ENCODE assay signal across 10 mouse cellular contexts in the genomic region with DNA sequence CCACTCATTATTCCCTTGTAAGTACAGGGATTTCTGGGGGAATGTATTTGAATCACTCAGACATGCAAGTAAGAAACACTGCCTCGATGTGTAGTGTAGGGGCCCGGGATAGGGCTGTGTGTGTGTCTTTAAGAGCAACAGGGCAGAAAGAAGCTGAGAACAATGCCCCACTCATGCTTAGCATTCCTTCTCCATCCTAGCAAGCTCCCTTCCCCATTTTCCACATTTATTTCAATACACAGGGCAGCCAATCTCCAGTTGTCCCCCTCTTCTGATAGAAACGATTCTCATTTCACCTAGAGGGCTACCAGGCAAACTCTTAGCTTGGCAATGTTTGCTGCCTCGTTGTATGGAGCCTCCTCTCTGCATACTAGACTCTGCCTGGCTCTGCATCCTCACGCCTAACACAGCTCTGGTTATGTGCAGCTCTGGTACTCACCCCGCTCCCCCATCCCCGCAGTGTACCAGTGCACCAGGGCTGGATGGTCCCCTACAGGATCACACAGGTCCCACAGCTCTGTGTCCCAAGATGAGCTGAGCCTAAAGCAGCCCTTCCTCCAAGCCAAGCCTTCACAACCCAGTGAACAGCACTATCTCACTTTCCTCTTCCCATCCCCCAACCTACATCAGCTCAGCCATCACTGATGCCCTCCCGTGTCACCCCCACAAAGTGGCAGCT. TPM values are rescaled to one million over a fixed set of nuclear protein-coding genes. Genes with fewer than 3 reads are reported as not detected.
A peak's percentile ranks its signal among the peaks of the same experiment; 100 is the strongest.
DNase-seq lines count a peak whose midpoint lies in the region; ATAC-seq and TF ChIP-seq lines count a peak whose summit lies in the region.
"Had no signal": no experiment of that assay in that cellular context is flagged by ENCODE, and none has a peak within 500 bp of the region (broad histone marks: within the 10 kb centered on the region; RNA-seq: fewer than 3 reads in every experiment).

No protein-coding gene starts in this region.

- peak; percentile 11 for DNase-seq in liver, postnatal 0 days
- DNase-seq in spleen, postnatal 4 days (ENCODE audit: low spot score in 2 of 2) = no peak
- DNase-seq in lung, adult 2 months = no peak
- DNase-seq in right cerebral cortex, adult 2 months (ENCODE audit: low spot score in 2 of 2) = no peak
- DNase-seq: kidney, postnatal 25 days had no signal

- no peaks in the 10 kb centered on the region for H3K9me3 ChIP-seq in liver, postnatal 0 days (ENCODE audit: low read length)
- H3K9me3 ChIP-seq in liver, embryonic 12.5 days (replicated peaks) = no peaks in the 10 kb centered on the region
- no peaks in the 10 kb centered on the region for H3K9me3 ChIP-seq in embryonic facial prominence, embryonic 12.5 days
- H3K9me3 ChIP-seq in hindbrain, embryonic 15.5 days = no peaks in the 10 kb centered on the region
- H3K9me3 ChIP-seq in neural tube, embryonic 14.5 days (ENCODE audit: control insufficient read depth, low read length) = no peaks in the 10 kb centered on the region

- no peaks in the 10 kb centered on the region for H3K36me3 ChIP-seq in liver, postnatal 0 days (replicated peaks; ENCODE audit: insufficient read depth, low read length)
- peaks cover 30% of the 10 kb centered on the region for H3K36me3 ChIP-seq in liver, embryonic 12.5 days
- no peaks in the 10 kb centered on the region for H3K36me3 ChIP-seq in embryonic facial prominence, embryonic 12.5 days
- H3K36me3 ChIP-seq in hindbrain, embryonic 15.5 days = no peaks in the 10 kb centered on the region
- H3K36me3 ChIP-seq in neural tube, embryonic 14.5 days (ENCODE audit: control insufficient read depth, insufficient read depth, low read length) = no peaks in the 10 kb centered on the region

- no peak overlapping the region for H3K9ac ChIP-seq in liver, postnatal 0 days (replicated peaks)
- H3K9ac ChIP-seq in liver, embryonic 12.5 days = no peak overlapping the region
- no peak overlapping the region for H3K9ac ChIP-seq in embryonic facial prominence, embryonic 12.5 days
- H3K9ac ChIP-seq in hindbrain, embryonic 15.5 days = no peak overlapping the region
- H3K9ac ChIP-seq in neural tube, embryonic 14.5 days (replicated peaks; ENCODE audit: low read depth, low read length) = no peak overlapping the region
- H3K9ac ChIP-seq: liver, embryonic 14.5 days had no signal

- H3K27ac ChIP-seq in liver, postnatal 0 days (ENCODE audit: low read depth) = no peak overlapping the region
- H3K27ac ChIP-seq in liver, embryonic 12.5 days = no peak overlapping the region
- H3K27ac ChIP-seq in embryonic facial prominence, embryonic 12.5 days = peak overlapping the region; percentile 36; the same call in 1 of the 2 replicates
- no peak overlapping the region for H3K27ac ChIP-seq in hindbrain, embryonic 15.5 days (replicated peaks)
- no peak overlapping the region for H3K27ac ChIP-seq in neural tube, embryonic 14.5 days (ENCODE audit: low read depth, low read length)
- H3K27ac ChIP-seq: liver, embryonic 14.5 days had no signal

- H3K27me3 ChIP-seq in liver, postnatal 0 days (ENCODE audit: insufficient read depth, low read length) = no peaks in the 10 kb centered on the region
- no peaks in the 10 kb centered on the region for H3K27me3 ChIP-seq in liver, embryonic 12.5 days (replicated peaks)
- no peaks in the 10 kb centered on the region for H3K27me3 ChIP-seq in embryonic facial prominence, embryonic 12.5 days
- H3K27me3 ChIP-seq in hindbrain, embryonic 15.5 days = no peaks in the 10 kb centered on the region
- H3K27me3 ChIP-seq in neural tube, embryonic 14.5 days (ENCODE audit: control insufficient read depth, insufficient read depth, low read length) = no peaks in the 10 kb centered on the region

- TF ChIP-seq CTCF in liver, postnatal 0 days (IDR thresholded peaks at IDR 0.05; ENCODE audit: low read depth) = no peak
- TF ChIP-seq CTCF in lung, adult 2 months (IDR thresholded peaks at IDR 0.05; ENCODE audit: insufficient read depth, low read length) = no peak

- 72% methylated on average over 8 of the region's 8 CpGs for WGBS in liver, postnatal 0 days (ENCODE audit: insufficient replicate concordance)
- WGBS in liver, embryonic 12.5 days (ENCODE audit: insufficient replicate concordance) = 75% methylated on average over 8 of the region's 8 CpGs
- WGBS in embryonic facial prominence, embryonic 12.5 days = 49% methylated on average over 8 of the region's 8 CpGs
- WGBS in hindbrain, embryonic 15.5 days = 21% methylated on average over 8 of the region's 8 CpGs
- 22% methylated on average over 8 of the region's 8 CpGs for WGBS in neural tube, embryonic 14.5 days
- 58% methylated on average over 8 of the region's 8 CpGs for WGBS in lung, adult 2 months

- no peaks in the 10 kb centered on the region for H3K4me1 ChIP-seq in liver, postnatal 0 days (ENCODE audit: insufficient read depth)
- peaks cover 42% of the 10 kb centered on the region for H3K4me1 ChIP-seq in liver, embryonic 12.5 days
- peaks cover 27% of the 10 kb centered on the region for H3K4me1 ChIP-seq in embryonic facial prominence, embryonic 12.5 days
- 0 out of 2 replicates have a peak, but pooled peaks cover 11% of the 10 kb centered on the region for H3K4me1 ChIP-seq in hindbrain, embryonic 15.5 days (replicated peaks)
- H3K4me1 ChIP-seq in neural tube, embryonic 14.5 days (ENCODE audit: control insufficient read depth, insufficient read depth, low read length) = no peaks in the 10 kb centered on the region
- H3K4me1 ChIP-seq in lung, adult 2 months (ENCODE audit: control insufficient read depth, insufficient read depth, low read length) = no peaks in the 10 kb centered on the region; the same call in 1 of the 2 replicates

- no peak for TF ChIP-seq POLR2A in lung, adult 2 months (IDR thresholded peaks at IDR 0.05; ENCODE audit: borderline replicate concordance, extremely low read depth, low read depth, low read length)

- no peak overlapping the region for H3K4me3 ChIP-seq in liver, postnatal 0 days (ENCODE audit: low read depth, low read length)
- no peak overlapping the region for H3K4me3 ChIP-seq in liver, embryonic 12.5 days
- no peak overlapping the region for H3K4me3 ChIP-seq in embryonic facial prominence, embryonic 12.5 days
- H3K4me3 ChIP-seq in hindbrain, embryonic 15.5 days = no peak overlapping the region
- H3K4me3 ChIP-seq in neural tube, embryonic 14.5 days (ENCODE audit: low read depth, low read length) = no peak overlapping the region
- no peak overlapping the region for H3K4me3 ChIP-seq in lung, adult 2 months (replicated peaks; ENCODE audit: extremely low read depth, low read depth, low read length)

- no peak overlapping the region for H3K4me2 ChIP-seq in liver, postnatal 0 days (ENCODE audit: low read depth, low read length)
- no peak overlapping the region for H3K4me2 ChIP-seq in liver, embryonic 12.5 days
- H3K4me2 ChIP-seq in embryonic facial prominence, embryonic 12.5 days (replicated peaks) = no peak overlapping the region
- no peak overlapping the region for H3K4me2 ChIP-seq in hindbrain, embryonic 15.5 days
- H3K4me2 ChIP-seq in neural tube, embryonic 14.5 days (ENCODE audit: low read depth, low read length) = no peak overlapping the region

- no peak for TF ChIP-seq EP300 in liver, postnatal 0 days (IDR thresholded peaks at IDR 0.05; ENCODE audit: low read depth)

- ATAC-seq in liver, postnatal 0 days = no peak
- ATAC-seq in liver, embryonic 12.5 days = no peak; the same call in 1 of the 2 replicates
- ATAC-seq in embryonic facial prominence, embryonic 12.5 days (ENCODE audit: insufficient number of reproducible peaks, insufficient read depth, low FRiP score, low TSS enrichment) = peak; percentile 65
- peak; percentile 69 for ATAC-seq in hindbrain, embryonic 15.5 days (ENCODE audit: low FRiP score, low read depth)
- ATAC-seq in neural tube, embryonic 14.5 days (ENCODE audit: low read depth) = peak; percentile 76; the same call in 1 of the 2 replicates

RNA-seq across cellular contexts. Expression of a gene that starts 42.4 kb away (rescaled TPM):
- 21.9 and 24.1 TPM in 2 replicates for polyA plus RNA-seq in liver, postnatal 0 days (2015; fragmentation: Nextera tagmentation; extraction: Ambion mirVana)
- 29.8 and 32.2 TPM in 2 replicates for polyA plus RNA-seq in liver, embryonic 12.5 days (2016; fragmentation: Nextera tagmentation; extraction: Ambion mirVana)
- polyA plus RNA-seq in embryonic facial prominence, embryonic 12.5 days (2016; fragmentation: Nextera tagmentation; extraction: Ambion mirVana) = 0.90 and 1.0 TPM in 2 replicates
- 2.5 and 2.6 TPM in 2 replicates for polyA plus RNA-seq in hindbrain, embryonic 15.5 days (2015; fragmentation: Nextera tagmentation; extraction: Ambion mirVana)
- 4.4 and 5.5 TPM in 2 replicates for polyA plus RNA-seq in neural tube, embryonic 14.5 days (2014; fragmentation: Nextera tagmentation; extraction: Ambion mirVana)
- polyA plus RNA-seq in lung, adult 2 months (2012; rRNA removed) = 2.3 TPM in 2 replicates

RNA-seq across cellular contexts. Expression of a gene that starts 51.1 kb away (rescaled TPM):
- 20.1 and 21.3 TPM in 2 replicates for polyA plus RNA-seq in liver, postnatal 0 days (2015; fragmentation: Nextera tagmentation; extraction: Ambion mirVana)
- polyA plus RNA-seq in liver, embryonic 12.5 days (2016; fragmentation: Nextera tagmentation; extraction: Ambion mirVana) = 18.1 and 20.0 TPM in 2 replicates
- 31.1 and 33.6 TPM in 2 replicates for polyA plus RNA-seq in embryonic facial prominence, embryonic 12.5 days (2016; fragmentation: Nextera tagmentation; extraction: Ambion mirVana)
- polyA plus RNA-seq in hindbrain, embryonic 15.5 days (2015; fragmentation: Nextera tagmentation; extraction: Ambion mirVana) = 34.6 and 38.0 TPM in 2 replicates
- 39.2 and 51.7 TPM in 2 replicates for polyA plus RNA-seq in neural tube, embryonic 14.5 days (2014; fragmentation: Nextera tagmentation; extraction: Ambion mirVana)
- polyA plus RNA-seq in lung, adult 2 months (2012; rRNA removed) = 19.6 and 24.5 TPM in 2 replicates

Comparison
In these comparisons a context has a peak if more than half of its experiments do, and no peak if none do; other contexts are left out.
1. ATAC-seq: peak in embryonic facial prominence, embryonic 12.5 days (single experiment), hindbrain, embryonic 15.5 days (single experiment) and neural tube, embryonic 14.5 days (single experiment); none in liver, postnatal 0 days (single experiment) and liver, embryonic 12.5 days (single experiment).